Mouse (Mus musculus) gastrocnemius, adult 18-20 months (tissue): ENCODE measurements around the gene Zbtb5. TPM values are rescaled to one million over a fixed set of nuclear protein-coding genes. Genes with fewer than 3 reads are reported as not detected.
"Not testable (repeated sequence)": the region's sequence is repeated elsewhere in the genome, so short reads cannot be mapped to it uniquely, and the experiment has no call there.

Source experiments
- DNase-seq: peaks from one replicate; pipeline ENCODE4 v3.0.0; 2021; ENCODE audit warnings: low spot score
- long read RNA-seq, 2 experiments: library from polyadenylated mRNA; stranded (forward); transcript quantifications; one replicate each; pipeline ENCODE4 v2.0.0; 2021
- total RNA-seq, 2 experiments: library from RNA; stranded (reverse); gene quantifications; 2 replicates each; pipeline ENCODE4 v1.2.3; 2021

Zbtb5 gene
- total RNA-seq: 1 to 10 TPM; 2.0 to 2.3 TPM
- long read RNA-seq, experiment 1, full-length matches to known transcripts: 2 of 4 reads
- long read RNA-seq, experiment 1, partial matches to known transcripts: 1 of 4 reads
- long read RNA-seq, experiment 1, other reads (novel, unspliced or antisense): 1 of 4 reads
- long read RNA-seq, experiment 2, full-length matches to known transcripts: 2 of 2 reads
- long read RNA-seq, experiment 2, partial matches to known transcripts: 0 of 2 reads
- long read RNA-seq, experiment 2, other reads (novel, unspliced or antisense): 0 of 2 reads

GRCm38 (mm10) chr4:45012105-45012975, at the start of gene Zbtb5:
Gene Zbtb5 (minus strand): TSS chr4:45012412.
- DNase-seq: peak; percentile 100

GRCm38 (mm10) chr4:45055451-45055850, 43.2 kb upstream of the Zbtb5 start:
- peak; percentile 56 for DNase-seq

- no peak for DNase-seq
Observed at GRCm38 (mm10) chr4:45054862-45055261, 42.6 kb upstream of the Zbtb5 start.

GRCm38 (mm10) chr4:45047956-45048355, 35.7 kb upstream of the Zbtb5 start:
- DNase-seq: no peak

- DNase-seq: no peak
Observed at GRCm38 (mm10) chr4:45047286-45047887, 35.2 kb upstream of the Zbtb5 start.

- no peak for DNase-seq
Observed at GRCm38 (mm10) chr4:45046679-45047078, 34.5 kb upstream of the Zbtb5 start.

- DNase-seq: no peak
Observed at GRCm38 (mm10) chr4:45040795-45041194, 28.6 kb upstream of the Zbtb5 start.

- DNase-seq: not testable (repeated sequence)
Observed at GRCm38 (mm10) chr4:45039546-45039945, 27.3 kb upstream of the Zbtb5 start.

- not testable (repeated sequence) for DNase-seq
Observed at GRCm38 (mm10) chr4:45038879-45039278, 26.7 kb upstream of the Zbtb5 start.

- no peak for DNase-seq
Observed at GRCm38 (mm10) chr4:45037455-45038410, 25.5 kb upstream of the Zbtb5 start.

- DNase-seq: no peak
Observed at GRCm38 (mm10) chr4:45036571-45036970, 24.4 kb upstream of the Zbtb5 start.

- no peak for DNase-seq
Observed at GRCm38 (mm10) chr4:45036048-45036447, 23.8 kb upstream of the Zbtb5 start.

GRCm38 (mm10) chr4:45034693-45035628, 22.7 kb upstream of the Zbtb5 start:
- DNase-seq: no peak

GRCm38 (mm10) chr4:45032586-45032985, 20.4 kb upstream of the Zbtb5 start:
- DNase-seq: no peak

GRCm38 (mm10) chr4:45026459-45026858, 14.2 kb upstream of the Zbtb5 start:
- DNase-seq: no peak

GRCm38 (mm10) chr4:45019009-45019408, 6.8 kb upstream of the Zbtb5 start:
- DNase-seq: no peak

GRCm38 (mm10) chr4:45018452-45018980, 6.3 kb upstream of the Zbtb5 start, which contains the start of gene Polr1e:
Gene Polr1e (plus strand): TSS chr4:45018583.
- DNase-seq: peak; percentile 96

- peak; percentile 72 for DNase-seq
Observed at GRCm38 (mm10) chr4:45015615-45016014, 3.4 kb upstream of the Zbtb5 start.

GRCm38 (mm10) chr4:45013537-45013936, 1.3 kb upstream of the Zbtb5 start:
- DNase-seq: no peak

GRCm38 (mm10) chr4:45013031-45013431, 819 bp upstream of the Zbtb5 start:
- no peak for DNase-seq
